ENCODE assay signal across 18 mouse cellular contexts in the genomic region with DNA sequence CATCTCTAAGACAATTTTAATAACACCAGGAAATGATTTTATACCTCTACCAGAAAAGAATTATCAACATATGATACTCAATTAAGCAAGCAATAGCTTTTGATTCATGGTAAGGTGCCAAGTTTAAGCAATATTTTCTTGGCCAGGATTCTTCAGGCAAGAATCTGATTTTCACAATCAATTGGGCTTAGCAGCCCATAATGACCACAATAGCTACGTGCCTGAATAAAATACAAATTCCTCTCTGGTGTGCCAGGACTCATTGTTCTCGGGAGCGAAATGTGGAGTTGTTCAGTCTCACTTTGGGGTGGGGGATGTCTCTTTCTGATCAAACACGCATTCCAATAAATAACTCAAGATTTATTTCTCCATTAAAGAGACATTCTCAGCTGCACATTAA.
"Had no signal": no experiment of that assay in that cellular context is flagged by ENCODE, and none has a peak within 500 bp of the region (broad histone marks: within the 10 kb centered on the region; RNA-seq: fewer than 3 reads in every experiment).

No protein-coding gene starts in this region.

- H3K36me3 ChIP-seq: liver, embryonic 12.5 days; lung, embryonic 15.5 days; midbrain, embryonic 10.5 days; midbrain, embryonic 12.5 days; neural tube, embryonic 13.5 days; neural tube, embryonic 15.5 days; stomach, embryonic 15.5 days had no signal

- H3K9me3 ChIP-seq: liver, embryonic 12.5 days; lung, embryonic 15.5 days; midbrain, embryonic 10.5 days; midbrain, embryonic 12.5 days; neural tube, embryonic 13.5 days; neural tube, embryonic 15.5 days; stomach, embryonic 15.5 days had no signal

- H3K9ac ChIP-seq: liver, embryonic 12.5 days; liver, embryonic 14.5 days; lung, embryonic 15.5 days; midbrain, embryonic 12.5 days; neural tube, embryonic 13.5 days; neural tube, embryonic 15.5 days; stomach, embryonic 15.5 days had no signal

- DNase-seq: midbrain, embryonic 14.5 days; retina, postnatal 1 day; right cerebral cortex, adult 18-20 months; right cerebral cortex, postnatal 25 days; thymus, adult 2 months; thymus, postnatal 25 days; thymus, postnatal 4 days had no signal

- ATAC-seq: liver, embryonic 12.5 days; midbrain, embryonic 16.5 days had no signal

- H3K27ac ChIP-seq: liver, embryonic 12.5 days; liver, embryonic 14.5 days; lung, embryonic 15.5 days; midbrain, embryonic 10.5 days; midbrain, embryonic 12.5 days; neural tube, embryonic 13.5 days; neural tube, embryonic 15.5 days; stomach, embryonic 15.5 days; stomach, postnatal 0 days had no signal

- H3K4me2 ChIP-seq: liver, embryonic 12.5 days; lung, embryonic 15.5 days; midbrain, embryonic 12.5 days; neural tube, embryonic 13.5 days; neural tube, embryonic 15.5 days; stomach, embryonic 15.5 days had no signal

- H3K4me1 ChIP-seq: liver, embryonic 12.5 days; midbrain, embryonic 10.5 days; midbrain, embryonic 12.5 days; stomach, embryonic 15.5 days had no signal

- H3K27me3 ChIP-seq: liver, embryonic 12.5 days; lung, embryonic 15.5 days; midbrain, embryonic 12.5 days; neural tube, embryonic 13.5 days; stomach, embryonic 15.5 days had no signal

- H3K4me3 ChIP-seq: liver, embryonic 12.5 days; lung, embryonic 15.5 days; midbrain, embryonic 10.5 days; midbrain, embryonic 12.5 days; myocyte; neural tube, embryonic 13.5 days; neural tube, embryonic 15.5 days; stomach, embryonic 15.5 days had no signal
